Mouse (Mus musculus) kidney, postnatal 0 days (tissue): ENCODE measurements around the gene Iqcb1. TPM values are rescaled to one million over a fixed set of nuclear protein-coding genes. Genes with fewer than 3 reads are reported as not detected.

ENCODE experiments used
- ATAC-seq: fragments of 200-750 bp; cut with Nextera tagmentation; replicated peaks from 2 replicates; pipeline ENCODE4 v1.8.0; 2017; ENCODE audit warnings: low read depth, moderate number of reproducible peaks, moderate TSS enrichment, moderate library complexity; ENCODE audit not compliant: low FRiP score
- DNase-seq: peaks from one replicate; pipeline ENCODE4 v3.0.0-alpha.2; 2016; ENCODE audit warnings: low spot score
- H3K27ac ChIP-seq: fragments of 300-500 bp; sonication (generic); 2 replicates; pipeline ENCODE4 v1.5.1; 2014; ENCODE audit warnings: mild to moderate bottlenecking
- H3K27me3 ChIP-seq: fragments of 300-500 bp; sonication (generic); 2 replicates; pipeline ENCODE4 v1.6.1; 2014; ENCODE audit warnings: low read length, mixed read lengths; ENCODE audit not compliant: insufficient read depth
- H3K36me3 ChIP-seq: fragments of 300-500 bp; sonication (generic); 2 replicates; pipeline ENCODE4 v1.6.1; 2014; ENCODE audit warnings: low read length, mixed read lengths; ENCODE audit not compliant: insufficient read depth
- H3K4me1 ChIP-seq: fragments of 300-500 bp; sonication (generic); replicated peaks from 2 replicates; pipeline ENCODE4 v1.6.1; 2014; ENCODE audit warnings: antibody characterized with exemption, low read length, mixed read lengths; ENCODE audit not compliant: insufficient read depth
- H3K4me2 ChIP-seq: fragments of 300-500 bp; sonication (generic); 2 replicates; pipeline ENCODE4 v1.6.1; 2014; ENCODE audit warnings: mild to moderate bottlenecking, low read length, moderate library complexity, mixed read lengths
- H3K4me3 ChIP-seq: fragments of 300-500 bp; sonication (generic); replicated peaks from 2 replicates; pipeline ENCODE4 v1.5.1; 2014; ENCODE audit warnings: low read depth, low read length
- H3K9ac ChIP-seq: fragments of 300-500 bp; sonication (generic); 2 replicates; pipeline ENCODE4 v1.6.1; 2014; ENCODE audit warnings: low read depth, low read length
- H3K9me3 ChIP-seq: fragments of 300-500 bp; sonication (generic); replicated peaks from 2 replicates; pipeline ENCODE4 v1.6.1; 2016; ENCODE audit warnings: low read length, inconsistent platforms, mixed read lengths
- CTCF ChIP-seq: IDR thresholded peaks from 2 replicates; pipeline ENCODE4 v1.5.1; 2016; ENCODE audit warnings: antibody characterized with exemption, low read depth, mild to moderate bottlenecking, moderate library complexity
- WGBS: fragments of 180-500 bp; shearing (Covaris S2); extraction: QIAGEN DNeasy Blood & Tissue Kit; methylation state at CpG from one replicate; pipeline ENCODE4 v1.1.7; 2014; 5-methylcytosine and 5-hydroxymethylcytosine counted together
- microRNA-seq: library from miRNA; unstranded; fragments of <30 nt; microRNA quantifications from one replicate; pipeline ENCODE4, GENCODE M21; 2016
- polyA plus RNA-seq: library from polyadenylated mRNA; unstranded; fragments of >200 nt; fragmentation: Nextera tagmentation; extraction: Ambion mirVana; gene quantifications from 2 replicates; pipeline ENCODE4 v1.2.1, GENCODE M21; 2015

The Iqcb1 gene
- polyA plus RNA-seq, 1 experiment from 2014 or later, result 21.8 TPM

- H3K4me1 ChIP-seq, result no peaks in the 10 kb centered on the region
- H3K9ac ChIP-seq, result no peak overlapping the region
- no peaks in the 10 kb centered on the region for H3K27me3 ChIP-seq
- no peak overlapping the region for H3K4me3 ChIP-seq
- H3K4me2 ChIP-seq, result no peak overlapping the region
- DNase-seq (no peak), ATAC-seq (no peak)
- no peak for TF ChIP-seq CTCF
- H3K36me3 ChIP-seq, result peaks cover 55% of the 10 kb centered on the region
- 79% methylated on average over 10 of the region's 10 CpGs for WGBS
- no peak overlapping the region for H3K27ac ChIP-seq
- H3K9me3 ChIP-seq, result no peaks in the 10 kb centered on the region
Observed at GRCm38 (mm10) chr16:36911909-36912308, 83.7 kb downstream of the Iqcb1 start.

- ATAC-seq, result no peak
- DNase-seq, result peak; percentile 14
- WGBS, result 88% methylated on average over 13 of the region's 13 CpGs
- no peak for TF ChIP-seq CTCF
- no peak overlapping the region for H3K27ac ChIP-seq
- H3K9me3 ChIP-seq, result no peaks in the 10 kb centered on the region
- no peaks in the 10 kb centered on the region for H3K4me1 ChIP-seq
- H3K36me3 ChIP-seq, result peaks cover 57% of the 10 kb centered on the region
- no peak overlapping the region for H3K9ac ChIP-seq
- H3K4me3 ChIP-seq, result no peak overlapping the region
- H3K27me3 ChIP-seq, result no peaks in the 10 kb centered on the region
- H3K4me2 ChIP-seq, result no peak overlapping the region
Observed at GRCm38 (mm10) chr16:36912311-36912710, 84.1 kb downstream of the Iqcb1 start.

- WGBS, result 49% methylated on average over 5 of the region's 5 CpGs
- Histone ChIP-seq H3K36me3 (peaks cover 61% of the 10 kb centered on the region), H3K27ac (no peak overlapping the region), H3K9me3 (no peaks in the 10 kb centered on the region), H3K4me3 (no peak overlapping the region), H3K9ac (no peak overlapping the region), H3K4me2 (no peak overlapping the region), H3K4me1 (no peaks in the 10 kb centered on the region), H3K27me3 (no peaks in the 10 kb centered on the region)
- peak; percentile 80 for ATAC-seq
- DNase-seq, result no peak
- no peak for TF ChIP-seq CTCF
Observed at GRCm38 (mm10) chr16:36914195-36914594, 86.0 kb downstream of the Iqcb1 start.

GRCm38 (mm10) chr16:36918505-36918904, 90.3 kb downstream of the Iqcb1 start:
- Histone ChIP-seq H3K27ac (no peak overlapping the region), H3K27me3 (no peaks in the 10 kb centered on the region), H3K36me3 (peaks cover 42% of the 10 kb centered on the region), H3K4me3 (no peak overlapping the region), H3K9me3 (no peaks in the 10 kb centered on the region), H3K4me1 (no peaks in the 10 kb centered on the region), H3K9ac (no peak overlapping the region), H3K4me2 (no peak overlapping the region)
- WGBS, result 97% methylated on average over 10 of the region's 10 CpGs
- ATAC-seq (no peak), DNase-seq (no peak)
- TF ChIP-seq CTCF, result no peak

GRCm38 (mm10) chr16:36920410-36920809, 92.2 kb downstream of the Iqcb1 start:
- no peak for DNase-seq
- TF ChIP-seq CTCF, result no peak
- Histone ChIP-seq H3K9ac (no peak overlapping the region), H3K9me3 (no peaks in the 10 kb centered on the region), H3K27ac (no peak overlapping the region), H3K4me2 (no peak overlapping the region), H3K4me1 (no peaks in the 10 kb centered on the region), H3K36me3 (peaks cover 35% of the 10 kb centered on the region), H3K27me3 (no peaks in the 10 kb centered on the region), H3K4me3 (no peak overlapping the region)
- 74% methylated on average over 3 of the region's 3 CpGs for WGBS
- ATAC-seq, result no peak

- Histone ChIP-seq H3K27me3 (no peaks in the 10 kb centered on the region), H3K9ac (no peak overlapping the region), H3K4me1 (no peaks in the 10 kb centered on the region), H3K4me3 (no peak overlapping the region), H3K4me2 (no peak overlapping the region), H3K27ac (no peak overlapping the region), H3K9me3 (no peaks in the 10 kb centered on the region), H3K36me3 (peaks cover 40% of the 10 kb centered on the region)
- WGBS, result 95% methylated on average over 8 of the region's 8 CpGs
- DNase-seq (no peak), ATAC-seq (no peak)
- TF ChIP-seq CTCF, result no peak
Observed at GRCm38 (mm10) chr16:36921067-36921613, 93.0 kb downstream of the Iqcb1 start.

- Histone ChIP-seq H3K27me3 (no peaks in the 10 kb centered on the region), H3K4me2 (no peak overlapping the region), H3K27ac (no peak overlapping the region), H3K4me1 (no peaks in the 10 kb centered on the region), H3K9me3 (no peaks in the 10 kb centered on the region), H3K9ac (no peak overlapping the region), H3K36me3 (peaks cover 36% of the 10 kb centered on the region), H3K4me3 (no peak overlapping the region)
- WGBS, result 87% methylated on average over 6 of the region's 6 CpGs
- ATAC-seq, result no peak
- DNase-seq, result no peak
- no peak for TF ChIP-seq CTCF
Observed at GRCm38 (mm10) chr16:36921980-36922379, 93.8 kb downstream of the Iqcb1 start.

Small RNAs within 50 kb of the gene (microRNA-seq; reads per million reads assigned to microRNA genes)
- gene Gm22617, result not detected

Other genes starting within 250 kb of the Iqcb1 start
- 1.1 and 1.4 TPM in 2 replicates for gene Cd86, start 162.3 kb upstream of the Iqcb1 start, polyA plus RNA-seq
- gene Ildr1, start 134.4 kb upstream of the Iqcb1 start, polyA plus RNA-seq, result 16.1 TPM in 2 replicates
- gene Slc15a2, start 43.4 kb upstream of the Iqcb1 start, polyA plus RNA-seq, result 44.5 and 56.0 TPM in 2 replicates
- 22.7 and 24.6 TPM in 2 replicates for gene Eaf2, start 46.6 kb downstream of the Iqcb1 start, polyA plus RNA-seq
- gene Golgb1, start 46.8 kb downstream of the Iqcb1 start, polyA plus RNA-seq, result 101 and 115 TPM in 2 replicates
- gene Hcls1, start 106.6 kb downstream of the Iqcb1 start, polyA plus RNA-seq, result 4.8 and 4.9 TPM in 2 replicates
- 1.6 and 1.8 TPM in 2 replicates for gene Fbxo40, start 162.1 kb downstream of the Iqcb1 start, polyA plus RNA-seq
- 1.9 and 2.0 TPM in 2 replicates for gene Polq, start 183.4 kb downstream of the Iqcb1 start, polyA plus RNA-seq